Mouse (Mus musculus) left cerebral cortex, adult 18-20 months (tissue): Measurements from ENCODE around the gene Tmem268. TPM values are rescaled to one million over a fixed set of nuclear protein-coding genes. Genes with fewer than 3 reads are reported as not detected.

ENCODE experiments used
- DNase-seq, 2 experiments: peaks; one replicate each; pipeline ENCODE4 v3.0.0; 2021 to 2022; ENCODE audit warnings: low spot score in 2 of 2, mixed read lengths in 1 of 2
- total RNA-seq, 2 experiments: library from RNA; stranded (reverse); gene quantifications; 2 replicates each; pipeline ENCODE4 v1.2.3; 2021

Tmem268 gene
- total RNA-seq, 2 experiments from 2014 or later = 9.5 to 10.4 TPM

- DNase-seq = no peak
Measured at GRCm38 (mm10) chr4:63553789-63554576, 4.6 kb upstream of the Tmem268 start.

- DNase-seq = no peak
Measured at GRCm38 (mm10) chr4:63554616-63555015, 4.0 kb upstream of the Tmem268 start.

DNA sequence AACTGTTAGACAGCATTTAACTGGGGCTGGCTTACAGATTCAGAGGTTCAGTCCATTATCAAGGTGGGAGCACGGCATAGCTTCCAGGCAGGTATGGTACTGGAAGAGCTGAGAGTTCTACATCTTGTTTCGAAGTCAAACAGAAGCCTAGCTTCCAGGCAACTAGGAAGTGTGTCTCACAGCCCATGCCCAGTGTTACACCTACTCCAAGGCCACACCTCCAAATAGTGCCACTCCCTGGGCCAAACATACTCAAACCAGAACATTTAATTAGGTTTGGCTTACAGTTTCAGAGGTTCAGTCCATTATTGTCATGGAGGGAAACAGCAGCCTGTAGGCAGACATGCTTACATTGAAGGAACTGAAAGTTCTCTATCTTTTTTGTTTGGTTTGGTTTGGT is 3.5 kb upstream of the Tmem268 start:
- DNase-seq = no peak

- no peak for DNase-seq
Measured at GRCm38 (mm10) chr4:63556665-63557064, 1.9 kb upstream of the Tmem268 start.

DNA sequence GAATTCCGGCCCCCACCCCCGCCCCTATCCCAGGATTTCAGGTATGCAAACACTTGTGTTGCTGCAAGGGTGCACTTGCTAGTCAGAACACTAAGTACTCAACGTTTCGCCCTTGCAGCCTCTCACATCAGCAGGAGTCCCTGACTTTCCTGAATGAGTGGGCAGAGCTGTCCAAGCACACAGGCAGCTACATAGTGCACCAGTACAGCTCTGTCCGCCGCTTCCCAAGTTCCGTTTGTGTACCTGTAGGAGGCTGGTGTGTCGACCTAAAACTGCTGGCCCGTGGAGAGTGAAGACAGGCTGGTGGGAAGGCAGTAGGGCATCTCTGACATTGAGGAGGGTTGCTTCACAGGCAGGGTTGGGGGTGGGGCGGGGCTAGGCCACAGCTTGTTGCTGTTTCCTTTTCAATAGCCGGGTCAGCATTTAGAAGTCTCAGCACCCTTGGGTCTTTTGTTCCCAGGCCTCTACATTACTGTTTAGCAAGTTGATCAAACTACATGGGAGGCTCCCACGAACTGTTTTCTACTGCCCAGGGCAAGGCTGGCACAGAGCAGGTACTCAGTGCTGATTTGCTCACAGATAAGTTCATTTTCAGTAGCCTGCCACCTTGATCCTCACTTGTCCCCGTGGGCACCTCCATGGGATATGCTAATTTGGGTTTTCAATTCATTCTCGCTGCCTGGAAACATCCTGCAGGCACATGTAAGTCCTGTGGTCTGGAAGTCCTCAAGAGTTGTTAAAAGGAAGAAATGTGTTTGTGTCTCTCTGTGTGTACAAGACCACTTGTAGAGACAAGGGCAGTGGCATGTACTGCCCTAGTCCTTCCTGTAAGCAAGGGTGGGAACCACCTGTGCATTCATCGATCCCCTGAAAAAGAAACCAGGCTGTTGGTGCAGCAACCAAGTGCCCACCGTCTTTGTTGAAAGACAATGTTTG is 1.2 kb upstream of the Tmem268 start:
- no peak for DNase-seq

DNA sequence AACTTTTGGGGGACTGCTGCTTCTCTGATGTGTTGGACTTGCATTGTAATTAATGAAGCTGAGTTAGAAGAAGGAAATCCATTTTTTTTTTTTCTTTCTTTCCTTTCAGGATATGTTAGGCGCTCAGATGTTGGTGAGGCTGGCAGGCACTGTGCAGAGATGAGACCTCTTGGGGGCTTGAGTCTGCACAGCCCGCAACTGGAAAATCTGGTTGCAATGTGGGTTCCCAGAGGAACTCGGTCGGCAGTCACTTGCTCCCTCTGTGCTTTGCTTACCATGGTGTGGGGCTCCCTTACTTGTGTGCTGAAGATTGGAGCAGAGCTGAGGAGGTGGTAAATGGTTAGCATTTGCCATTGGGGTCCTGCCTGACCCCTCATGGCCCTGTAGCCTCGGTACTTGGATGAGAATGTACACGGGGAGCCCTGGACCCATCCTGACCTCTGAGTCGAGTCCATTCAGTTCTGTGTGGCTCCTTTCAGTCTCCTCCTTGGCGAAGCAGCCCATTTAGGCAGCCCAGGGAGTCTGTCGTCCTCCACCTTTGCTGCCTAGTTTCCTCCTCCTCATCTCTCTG is 631 bp downstream of the Tmem268 start:
- no peak for DNase-seq

DNA sequence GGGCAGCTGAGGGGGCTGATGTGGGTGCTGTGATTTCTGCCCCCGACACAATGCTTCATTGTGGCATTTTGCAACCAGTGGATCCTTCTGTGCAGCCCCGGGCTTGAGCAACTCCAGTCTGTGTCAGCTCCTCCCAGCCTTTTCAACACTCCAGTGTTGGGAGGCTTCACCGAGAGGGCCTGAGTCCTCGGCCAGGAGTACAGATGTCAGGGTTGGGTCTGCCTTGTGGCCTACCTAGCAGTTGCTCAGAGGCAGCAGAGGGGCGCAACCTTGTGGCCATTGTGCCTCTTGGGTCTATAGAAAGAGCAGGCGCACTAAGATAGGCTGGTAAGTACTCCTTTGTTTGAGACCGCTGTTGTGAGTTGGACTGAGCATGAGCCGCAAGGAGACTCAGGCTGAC is 1.5 kb downstream of the Tmem268 start:
- no peak for DNase-seq

- no peak for DNase-seq
Measured at GRCm38 (mm10) chr4:63561861-63562675, 3.5 kb downstream of the Tmem268 start.

- DNase-seq = no peak
Measured at GRCm38 (mm10) chr4:63562742-63563141, 4.2 kb downstream of the Tmem268 start.

DNA sequence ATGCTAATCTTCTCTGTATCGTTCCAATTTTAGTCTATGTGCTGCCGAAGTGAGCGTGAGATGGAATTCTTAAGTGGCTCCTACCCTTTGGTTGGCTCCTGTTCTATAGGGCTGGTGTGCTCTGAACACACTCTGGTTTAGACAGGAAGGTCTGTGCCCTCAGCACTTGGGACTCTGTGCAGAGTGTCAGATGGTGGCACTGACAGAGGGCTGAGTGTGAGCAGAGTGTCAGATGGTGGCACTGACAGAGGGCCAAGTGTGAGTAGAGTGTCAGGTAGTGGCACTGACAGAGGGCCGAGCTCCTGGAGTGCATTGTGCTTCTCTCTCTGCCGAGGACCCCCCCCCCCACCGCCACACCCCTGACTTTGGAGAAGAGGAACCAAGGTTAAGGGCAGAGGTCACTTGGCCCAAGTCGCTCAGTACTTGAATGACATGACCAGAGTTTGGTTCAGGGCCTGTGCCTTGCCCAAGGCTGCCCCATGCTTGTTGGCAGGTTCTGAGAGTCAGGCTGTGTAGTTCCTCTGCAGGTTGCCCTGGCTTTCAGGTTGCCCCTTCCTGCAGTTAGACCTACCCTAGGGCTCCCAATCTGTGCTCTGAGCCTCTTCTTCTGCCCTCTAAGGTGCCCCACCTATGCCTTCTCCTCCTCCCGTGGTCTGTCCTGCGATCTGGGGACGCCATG is 9.3 kb downstream of the Tmem268 start:
- no peak for DNase-seq

DNA sequence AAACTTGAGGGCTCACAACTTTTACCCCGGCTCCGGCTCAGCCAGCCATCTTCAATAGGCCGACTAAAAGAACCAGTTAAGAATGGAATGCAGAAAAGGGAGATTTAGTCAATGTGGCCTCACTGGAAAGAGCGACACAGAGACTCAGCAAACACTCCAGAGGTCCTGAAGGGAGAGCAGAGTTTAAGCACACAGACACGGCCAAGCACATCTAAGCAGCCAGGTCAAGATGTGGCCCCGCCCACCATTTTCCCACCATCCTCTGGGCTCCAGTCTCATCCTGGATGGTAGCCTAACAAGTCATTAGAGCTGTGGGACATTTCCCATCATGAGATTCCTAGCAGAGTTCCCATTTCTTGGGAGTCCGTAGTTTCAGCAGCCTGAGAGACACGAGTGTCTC is 10.7 kb downstream of the Tmem268 start:
- DNase-seq = no peak

DNA sequence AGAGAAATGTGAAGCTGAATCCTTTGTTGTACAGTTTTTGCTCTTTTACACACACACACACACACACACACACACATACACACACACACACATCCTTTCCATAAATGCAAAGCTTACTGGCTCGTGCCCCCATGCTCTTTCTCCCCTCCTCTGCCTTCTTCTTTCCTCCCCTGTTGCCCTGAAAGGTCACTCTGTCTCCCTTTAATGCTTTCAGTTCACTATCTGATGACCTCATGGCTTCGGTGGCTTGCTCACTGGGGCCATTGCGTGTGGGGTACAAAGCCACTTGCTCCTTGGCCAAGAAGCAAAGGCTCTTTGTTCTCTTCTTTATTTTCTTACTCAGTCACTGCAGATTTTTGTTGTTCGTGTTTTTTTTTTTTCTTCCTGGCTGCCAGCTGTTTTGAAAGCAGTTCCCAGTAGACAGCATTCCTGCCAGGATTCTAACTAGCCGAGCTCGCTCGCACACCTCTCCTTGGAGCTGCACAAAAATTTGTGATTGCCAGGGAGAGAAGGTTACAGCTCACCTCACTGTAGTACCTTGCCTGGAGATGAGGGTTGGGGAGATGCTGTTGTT is 11.7 kb downstream of the Tmem268 start:
- no peak for DNase-seq

GRCm38 (mm10) chr4:63572621-63573020 is 14.0 kb downstream of the Tmem268 start:
- no peak for DNase-seq

GRCm38 (mm10) chr4:63579649-63580048 is 21.1 kb downstream of the Tmem268 start:
- no peak for DNase-seq

GRCm38 (mm10) chr4:63580078-63580477 is 21.5 kb downstream of the Tmem268 start:
- DNase-seq = no peak

GRCm38 (mm10) chr4:63582580-63582979 is 24.0 kb downstream of the Tmem268 start:
- no peak for DNase-seq

- DNase-seq = no peak
Measured at GRCm38 (mm10) chr4:63585216-63585615, 26.6 kb downstream of the Tmem268 start.

DNA sequence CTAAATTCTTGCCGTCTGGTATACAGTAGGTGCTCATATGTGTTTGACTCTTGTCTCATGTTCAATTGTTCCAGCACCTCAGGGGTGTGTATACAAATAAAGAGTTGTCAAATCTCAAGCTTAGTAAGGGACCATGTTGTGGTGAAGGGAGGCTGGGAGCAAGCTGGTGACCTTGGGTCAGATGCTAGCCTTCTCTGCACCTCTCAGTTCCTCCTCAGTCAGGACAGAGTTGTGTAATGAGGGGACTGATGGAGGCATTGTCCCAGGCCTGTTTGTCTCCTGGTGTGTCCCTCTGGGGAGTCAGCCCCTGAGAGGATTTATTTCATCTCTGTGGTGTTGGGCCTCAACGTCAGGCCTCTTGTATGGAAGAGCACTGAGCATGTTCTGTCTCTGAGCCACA is 27.7 kb downstream of the Tmem268 start:
- DNase-seq = no peak

GRCm38 (mm10) chr4:63589987-63590386 is 31.4 kb downstream of the Tmem268 start:
- DNase-seq = no peak

DNA sequence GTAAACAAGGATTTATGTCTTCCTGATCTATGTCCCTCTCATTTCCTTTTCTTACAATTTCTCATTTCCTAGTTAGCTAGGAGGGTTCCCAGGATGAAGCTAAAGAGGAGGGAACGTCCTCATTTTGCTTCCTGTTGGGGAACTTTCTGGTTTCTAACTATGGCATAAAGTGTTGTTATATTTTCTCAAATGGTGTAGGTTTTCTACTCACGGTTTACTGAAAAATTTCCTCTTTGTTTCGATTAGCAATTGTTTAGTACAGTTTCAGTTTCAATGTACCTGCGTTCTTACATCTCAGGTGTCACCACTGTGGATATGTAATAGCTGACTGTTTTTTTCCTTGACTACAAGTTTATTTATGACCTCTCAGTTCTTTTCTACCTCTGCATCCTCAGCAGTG is 32.0 kb downstream of the Tmem268 start:
- no peak for DNase-seq
